Mouse (Mus musculus) thymus, postnatal 10 days (tissue): ENCODE results near the gene Tbca.

ENCODE experiments used
- DNase-seq, 2 experiments: peaks; one replicate each; pipeline ENCODE4 v3.0.0; 2021; ENCODE audit warnings: low spot score in 2 of 2

Gene Tbca

DNA sequence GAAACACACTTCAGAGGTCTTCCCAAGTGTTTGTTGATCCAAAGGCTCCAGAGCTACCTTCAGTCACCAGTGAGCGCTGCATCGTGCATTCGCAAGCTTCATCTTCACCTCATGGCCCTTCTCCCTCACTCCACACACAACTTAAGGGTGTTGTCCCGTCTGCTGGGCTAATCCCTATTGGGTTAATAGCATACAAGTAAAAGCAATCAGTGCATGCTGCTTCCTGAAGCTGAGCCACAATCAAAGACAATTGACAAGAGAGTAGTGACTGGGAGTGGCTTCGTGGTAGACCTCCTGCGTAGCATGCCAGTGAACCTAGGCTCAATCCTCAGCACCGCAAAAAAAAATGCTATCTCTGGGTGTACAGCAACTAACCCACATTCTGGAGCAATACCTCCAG lies 59.2 kb downstream of the Tbca start:
- DNase-seq, result no peak

- no peak for DNase-seq
These were observed 60.6 kb downstream of the Tbca start for GRCm38 (mm10) chr13:94849351-94849750.

- no peak for DNase-seq
These were observed 69.4 kb downstream of the Tbca start for GRCm38 (mm10) chr13:94858016-94858575.

DNA sequence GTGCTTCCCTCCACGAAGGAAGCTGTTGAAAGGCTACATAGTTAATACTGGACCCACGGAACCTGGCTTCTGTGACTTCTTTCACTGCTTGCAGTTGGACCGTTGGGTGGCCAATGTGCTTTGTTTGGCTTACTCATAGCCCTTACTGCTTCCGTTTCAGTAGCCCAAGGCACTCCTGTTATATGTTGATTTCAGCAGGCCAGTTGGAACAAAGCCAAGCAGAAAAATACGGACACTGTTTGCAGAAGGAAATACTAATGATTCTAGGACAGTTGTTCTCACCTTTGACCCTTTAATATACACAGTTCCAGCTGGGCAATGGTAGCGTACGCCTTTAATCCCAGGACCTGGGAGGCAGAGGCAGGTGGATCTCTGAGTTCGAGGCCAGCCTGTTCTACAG lies 70.5 kb downstream of the Tbca start:
- no peak for DNase-seq

GRCm38 (mm10) chr13:94862491-94863230 lies 74.0 kb downstream of the Tbca start:
- DNase-seq, result no peak

- no peak for DNase-seq
These were observed 78.2 kb downstream of the Tbca start for GRCm38 (mm10) chr13:94866906-94867305.

GRCm38 (mm10) chr13:94867772-94868171 lies 79.1 kb downstream of the Tbca start:
- DNase-seq, result no peak

DNA sequence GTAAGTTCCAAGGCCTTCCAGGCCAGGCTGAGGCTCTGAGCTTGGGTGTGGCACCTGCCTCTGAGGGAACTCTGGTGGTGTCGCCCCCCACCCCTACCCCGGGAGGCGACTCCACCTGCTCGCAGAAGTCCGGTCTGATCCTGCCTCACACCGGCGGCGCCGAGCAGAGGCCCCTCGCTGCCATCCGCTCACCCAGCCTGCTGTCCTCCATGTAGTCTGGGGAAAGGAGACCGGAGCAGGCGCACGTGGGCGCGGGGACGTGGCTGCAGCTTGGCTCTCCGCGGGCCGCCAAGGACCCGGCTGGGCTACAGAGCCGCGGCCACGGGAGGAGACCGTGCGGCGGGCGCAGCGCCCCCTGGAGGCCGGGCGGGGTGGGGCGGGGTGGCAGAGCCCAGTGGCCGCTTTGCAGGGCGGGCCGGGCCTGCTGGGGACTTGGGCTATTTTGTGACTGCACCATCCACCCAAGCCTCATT lies 79.8 kb downstream of the Tbca start:
- peak in 1 of 2 experiments; percentile 30 for DNase-seq

- DNase-seq, result no peak
These were observed 80.8 kb downstream of the Tbca start for GRCm38 (mm10) chr13:94869541-94869940.

DNA sequence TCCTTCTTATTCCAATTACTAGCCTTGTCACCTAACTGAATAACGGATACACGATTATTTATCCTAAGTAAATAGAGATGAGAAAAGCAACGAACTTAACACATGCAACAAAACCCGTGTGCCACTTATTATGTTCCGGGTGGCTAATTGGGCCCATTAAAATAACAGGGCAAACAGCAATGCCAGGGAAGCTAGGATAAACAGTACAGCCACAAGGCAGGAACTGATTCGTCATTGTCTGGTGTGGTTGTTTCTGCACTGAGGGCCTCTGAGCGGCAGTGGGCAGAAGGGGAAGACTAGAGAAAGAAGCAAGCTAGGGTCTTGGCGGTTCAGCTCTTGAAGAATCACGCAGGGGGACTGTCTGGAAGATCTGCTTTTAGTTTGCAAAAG lies 81.4 kb downstream of the Tbca start:
- no peak for DNase-seq

DNA sequence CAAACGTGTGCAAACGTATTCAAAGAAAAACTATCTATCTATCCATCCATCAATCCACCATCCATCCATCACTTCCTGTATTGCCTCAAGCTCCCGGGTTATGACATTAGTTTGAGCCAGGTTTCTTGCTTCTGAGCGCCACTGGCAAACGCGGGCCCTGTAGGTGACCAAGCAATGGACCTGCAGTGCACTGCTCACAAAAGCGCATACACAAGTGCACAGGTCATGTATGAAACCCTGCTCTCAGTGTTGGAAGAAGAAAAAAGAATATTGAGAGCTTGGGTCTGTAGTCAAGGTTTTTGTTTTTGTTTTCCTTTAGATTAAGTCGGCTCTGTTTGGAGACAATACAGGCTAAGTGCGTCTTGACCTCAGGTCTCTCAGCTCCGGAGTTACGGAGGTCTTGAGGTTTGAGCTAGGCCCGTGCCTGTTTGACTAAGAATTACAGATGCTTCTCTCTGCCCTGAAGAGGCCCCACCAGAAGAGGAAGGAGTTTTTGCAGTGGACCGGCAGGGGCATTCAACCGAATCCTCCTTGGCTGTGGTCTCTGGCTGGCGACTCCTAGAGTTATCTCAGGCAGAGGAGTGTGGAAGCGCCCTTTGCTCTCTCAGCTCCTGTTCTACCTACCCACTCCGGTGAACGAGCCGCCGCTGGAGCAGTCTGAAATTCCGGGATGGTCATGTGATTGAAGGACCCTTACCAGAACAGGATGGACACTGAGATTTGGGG lies 81.9 kb downstream of the Tbca start:
- no peak for DNase-seq

DNA sequence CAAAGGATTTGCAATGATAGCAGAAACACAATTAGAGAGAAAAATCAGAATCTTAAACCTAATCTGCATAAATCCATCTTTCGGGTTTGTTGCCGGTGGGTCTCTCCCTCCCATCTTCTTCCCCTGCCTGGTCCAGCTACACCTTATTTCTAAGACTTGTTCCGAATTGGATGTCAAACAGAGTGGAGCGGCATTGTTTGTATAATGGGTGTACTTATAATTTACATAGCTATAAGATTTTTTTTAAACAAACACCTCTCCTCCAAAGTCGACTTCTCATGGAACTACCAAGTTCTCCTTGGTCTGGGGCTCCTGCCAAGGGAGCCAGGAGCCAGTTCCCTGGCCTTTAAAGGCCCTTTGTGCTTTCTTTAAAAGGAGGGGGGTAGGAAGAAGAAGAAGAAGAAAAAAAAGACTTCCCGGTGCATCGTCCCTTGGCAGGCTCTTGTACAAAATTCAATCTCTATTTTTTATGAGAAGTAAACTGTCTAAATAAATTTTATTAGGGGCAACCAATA lies 83.2 kb downstream of the Tbca start:
- DNase-seq, result no peak

DNA sequence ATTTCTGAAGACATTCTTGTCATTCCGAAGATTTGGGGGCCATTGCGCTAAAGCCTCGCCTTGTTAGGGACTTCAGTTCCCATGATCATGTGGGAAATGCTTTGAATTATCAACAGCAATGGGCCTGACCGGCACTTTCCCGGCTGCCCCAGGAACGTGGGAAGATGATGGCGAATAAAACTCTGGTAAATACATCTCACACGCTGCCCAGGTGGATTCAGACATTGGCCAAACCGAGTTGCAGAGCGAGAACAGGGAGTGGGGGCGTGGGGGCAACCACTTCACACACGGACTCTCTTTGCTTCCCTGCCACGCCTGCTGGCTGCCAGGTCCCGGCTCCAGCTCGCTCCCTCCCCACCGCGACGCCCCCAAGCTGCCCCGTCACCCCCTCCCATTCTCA lies 83.7 kb downstream of the Tbca start:
- no peak for DNase-seq

DNA sequence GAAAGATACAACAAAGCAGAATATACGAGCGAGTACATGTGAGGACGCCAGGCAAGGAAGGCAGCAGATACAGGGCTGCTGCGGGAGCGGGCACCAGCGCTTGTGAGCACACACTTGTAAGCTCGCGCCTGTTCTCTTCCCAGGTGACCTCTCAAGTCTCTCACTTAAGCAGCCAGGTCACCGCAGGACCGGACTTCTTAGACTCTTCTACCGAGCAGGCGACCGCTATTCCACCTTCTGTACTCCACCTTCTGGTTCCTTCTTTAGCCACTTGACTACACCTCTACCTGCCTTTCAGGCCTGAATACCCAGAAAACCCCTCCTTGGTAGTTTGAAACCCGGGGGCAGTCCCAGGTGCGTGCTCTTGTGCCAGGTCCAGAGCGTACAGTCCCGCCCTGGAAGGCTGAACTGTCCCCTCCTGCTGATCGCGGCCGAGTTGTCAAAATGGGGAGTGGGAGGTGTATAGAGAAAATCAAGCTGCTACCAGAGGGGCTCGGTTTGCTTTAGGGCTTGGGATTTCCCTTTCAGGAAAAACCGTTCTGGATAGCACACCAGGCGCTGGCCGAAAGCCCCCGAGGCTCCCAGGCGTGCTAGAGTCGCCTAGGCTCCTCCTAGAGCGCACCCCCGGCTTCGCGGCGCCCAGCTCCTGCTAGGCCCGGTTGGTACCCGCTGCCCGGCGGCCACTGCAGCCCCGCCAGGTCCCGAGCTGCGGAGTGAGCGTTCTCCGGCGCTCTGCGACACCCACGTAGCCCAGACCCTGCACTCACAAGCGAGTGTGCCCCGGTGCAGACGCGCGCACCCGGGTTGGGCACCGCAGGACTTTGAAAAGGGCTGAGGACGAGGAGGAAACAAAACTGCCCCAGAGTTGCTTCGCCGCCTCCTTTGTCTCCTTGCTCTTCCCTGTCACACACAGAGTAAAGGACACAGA lies 84.7 kb downstream of the Tbca start:
- DNase-seq, result no peak

DNA sequence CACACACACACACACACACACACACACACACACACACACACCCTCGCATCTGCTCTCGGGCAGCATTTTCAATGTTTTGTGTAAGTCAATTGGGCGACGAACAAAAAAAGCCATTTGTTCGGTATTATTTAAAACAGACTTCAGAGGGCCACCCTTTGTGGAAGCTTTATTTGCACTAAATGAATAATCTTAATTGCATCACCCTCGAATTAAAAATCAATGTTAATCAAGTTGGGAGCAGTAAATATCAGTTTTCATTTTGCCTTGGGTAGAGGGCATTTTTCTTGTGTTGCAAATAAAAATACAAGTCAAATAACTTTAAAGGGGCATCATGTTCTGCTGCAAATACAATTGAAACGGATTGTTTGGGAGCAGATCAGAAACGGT lies 85.3 kb downstream of the Tbca start:
- DNase-seq, result no peak

DNA sequence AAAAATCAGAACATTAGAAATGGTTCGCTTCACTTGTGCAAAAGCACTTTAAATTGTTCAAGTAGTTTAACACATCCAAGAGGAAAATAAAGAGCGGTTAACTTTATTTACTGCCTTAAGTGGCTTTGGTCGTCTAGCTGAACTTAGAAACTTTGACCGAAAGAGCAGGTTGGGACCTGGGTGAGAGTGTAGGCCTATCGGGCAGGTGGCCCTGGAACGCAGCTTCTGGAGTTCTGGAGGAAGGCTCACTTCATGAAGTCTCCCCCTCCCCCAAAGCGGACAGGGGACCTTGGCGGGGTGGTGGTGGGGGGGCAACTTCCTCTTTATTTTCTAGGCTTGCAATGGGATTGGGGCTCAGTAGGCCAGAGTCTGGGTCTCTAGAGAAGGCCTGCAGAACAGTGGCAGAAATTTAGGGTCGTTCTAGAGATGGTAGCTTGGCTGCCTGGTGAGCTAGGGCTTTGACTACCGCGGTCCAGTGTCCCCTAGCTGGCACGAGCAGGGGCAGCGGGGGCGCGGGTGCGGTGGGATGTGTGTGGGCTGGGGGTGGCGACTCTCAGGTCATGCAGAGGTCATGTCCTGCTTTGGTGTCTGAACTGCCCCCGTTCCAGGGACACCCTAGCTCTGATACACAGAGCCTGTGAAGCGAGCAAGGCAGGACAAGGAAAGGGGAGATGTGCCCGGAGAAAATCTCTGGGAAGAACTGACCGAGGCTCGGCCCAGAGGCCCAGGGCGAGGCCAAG lies 86.1 kb downstream of the Tbca start:
- DNase-seq, result no peak

DNA sequence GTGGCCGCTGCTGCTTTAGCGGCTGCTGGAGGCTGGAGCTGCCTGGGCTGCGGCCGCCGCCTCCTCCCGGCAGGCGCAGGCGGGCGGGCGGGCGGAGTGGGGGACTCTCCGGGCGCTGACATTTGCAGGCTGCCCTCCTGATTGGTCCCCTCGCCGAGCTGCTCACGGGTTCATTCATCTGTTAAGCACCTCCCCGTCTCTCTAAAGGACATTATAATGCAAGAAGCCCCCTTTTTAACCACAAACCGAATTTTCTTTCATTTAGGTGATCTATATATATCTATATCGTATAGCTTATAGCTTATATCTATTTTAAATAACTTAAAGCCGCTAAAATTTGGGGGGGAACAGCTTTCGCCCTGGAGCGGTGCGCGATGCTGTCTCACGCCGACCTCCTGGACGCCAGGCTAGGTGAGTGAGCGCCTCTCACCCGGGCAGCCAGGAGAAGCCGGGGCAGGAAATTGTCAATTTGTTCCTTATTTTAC lies 86.7 kb downstream of the Tbca start, which contains the start of gene Otp:
Gene Otp, plus strand, starts transcription at position 207 of the 485 bp plus-strand sequence.
- no peak for DNase-seq

DNA sequence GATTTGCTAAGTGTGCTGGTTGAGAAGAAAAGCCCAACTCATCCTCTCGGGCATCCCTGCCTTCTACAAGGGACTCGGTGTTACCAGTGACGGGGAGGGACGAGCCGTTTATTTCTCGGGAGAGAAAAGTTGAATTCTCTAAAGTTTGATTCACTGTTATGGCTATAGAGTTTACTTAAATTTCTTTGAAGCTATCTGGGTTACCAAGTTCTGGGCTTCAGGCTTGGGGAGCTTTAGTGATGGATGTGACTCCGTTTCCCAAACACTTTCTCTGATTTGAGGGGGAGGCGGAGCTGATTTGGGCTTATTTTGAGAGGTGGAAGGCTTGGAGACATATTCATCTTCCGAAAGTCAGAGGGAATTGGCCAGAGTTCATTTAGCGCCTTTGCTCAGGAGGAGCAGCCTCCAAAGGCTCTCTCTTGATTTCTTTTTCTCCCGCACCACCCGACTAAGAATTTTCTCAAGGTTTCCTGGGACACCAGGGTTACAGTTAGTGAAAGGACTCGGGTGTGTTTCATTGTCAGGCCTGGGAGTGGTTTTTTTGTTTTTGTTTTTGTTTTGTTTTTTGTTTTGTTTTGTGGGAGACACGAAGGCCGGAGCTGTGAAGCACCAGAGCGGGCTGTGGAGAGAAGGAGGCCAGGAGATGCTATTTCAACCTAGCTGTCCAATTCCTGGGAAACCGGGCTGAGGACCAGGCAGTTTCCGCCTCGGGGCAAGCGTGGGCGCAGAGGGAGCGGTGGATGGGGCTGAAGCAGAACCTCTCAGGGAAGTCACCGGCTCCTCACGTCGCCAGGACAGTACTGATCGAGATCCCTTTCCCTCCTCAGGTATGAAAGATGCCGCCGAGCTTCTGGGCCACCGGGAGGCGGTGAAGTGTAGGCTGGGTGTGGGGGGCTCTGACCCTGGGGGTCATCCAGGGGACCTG lies 87.8 kb downstream of the Tbca start:
- no peak for DNase-seq

GRCm38 (mm10) chr13:94877211-94877590 lies 88.5 kb downstream of the Tbca start:
- no peak for DNase-seq
